Mouse (Mus musculus): ENCODE measurements at regions not wholly inside any gene's neighbourhood (a gene's known extent, or its start where the extent isn't known, plus 50 kb on each side); places are given as distances from the start of the nearest gene placed in this dataset.

DNA sequence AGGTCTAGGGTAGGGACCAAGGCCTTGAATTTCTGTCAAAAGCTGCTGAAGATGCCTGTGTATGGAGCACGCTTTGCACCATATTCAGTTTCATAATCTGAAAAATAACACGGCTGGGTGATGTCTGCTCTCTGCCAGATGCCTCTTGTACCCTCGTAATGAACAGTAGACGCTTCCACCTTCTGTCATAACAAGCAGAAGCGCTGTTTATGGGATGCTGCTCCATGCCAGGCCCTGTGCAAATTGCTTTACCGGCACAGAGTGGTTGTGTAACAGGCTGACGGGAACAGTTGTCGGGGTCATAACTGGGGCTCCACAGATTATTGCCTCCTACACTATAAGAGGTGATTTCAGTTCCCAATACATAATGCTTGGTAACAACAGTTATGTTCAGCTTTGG lies 211.5 kb upstream of the Tnp1 start:
- Histone ChIP-seq H3K27me3 (ENCODE audit: insufficient read depth, poor library complexity, severe bottlenecking) (no peaks in the 10 kb centered on the region), H3K27ac (no peak overlapping the region), H3K4me3 (no peak overlapping the region), H3K36me3 (no peaks in the 10 kb centered on the region), H3K9me3 (peaks cover 12% of the 10 kb centered on the region; the same call in 1 of the 2 replicates), H3K4me1 (replicated peaks) (no peaks in the 10 kb centered on the region)
- no peak for DNase-seq (ENCODE audit: low spot score)
- WGBS, result 95% methylated on average over 8 of the region's 8 CpGs

DNA sequence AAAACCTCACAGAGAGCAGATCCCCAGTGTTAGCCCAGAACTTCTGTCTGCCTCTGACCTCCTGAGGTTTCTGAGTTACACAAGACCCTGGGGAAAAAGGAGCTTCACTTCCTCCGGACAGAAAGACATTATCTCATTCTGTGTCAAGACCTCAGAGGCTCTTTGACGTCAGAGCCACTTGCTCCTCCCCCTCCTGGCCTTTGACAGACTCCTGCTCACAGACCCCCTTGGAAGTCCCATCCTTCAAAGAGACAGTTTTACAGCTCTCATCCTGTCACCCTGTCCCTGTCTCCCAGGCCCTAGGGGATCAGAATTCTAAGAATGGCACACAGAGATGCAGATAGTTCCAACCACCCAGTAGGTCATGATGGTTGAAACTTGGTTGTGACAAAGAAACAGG lies 206.2 kb upstream of the Tnp1 start:
- no peak overlapping the region for H3K4me3 ChIP-seq
- H3K4me1 ChIP-seq (replicated peaks), result no peaks in the 10 kb centered on the region
- no peak for DNase-seq (ENCODE audit: low spot score)
- no peaks in the 10 kb centered on the region for H3K27me3 ChIP-seq (ENCODE audit: insufficient read depth, poor library complexity, severe bottlenecking)
- no peaks in the 10 kb centered on the region for H3K36me3 ChIP-seq
- WGBS, result 29% methylated on average over 2 of the region's 2 CpGs
- no peak overlapping the region for H3K27ac ChIP-seq
- no peaks in the 10 kb centered on the region for H3K9me3 ChIP-seq

DNA sequence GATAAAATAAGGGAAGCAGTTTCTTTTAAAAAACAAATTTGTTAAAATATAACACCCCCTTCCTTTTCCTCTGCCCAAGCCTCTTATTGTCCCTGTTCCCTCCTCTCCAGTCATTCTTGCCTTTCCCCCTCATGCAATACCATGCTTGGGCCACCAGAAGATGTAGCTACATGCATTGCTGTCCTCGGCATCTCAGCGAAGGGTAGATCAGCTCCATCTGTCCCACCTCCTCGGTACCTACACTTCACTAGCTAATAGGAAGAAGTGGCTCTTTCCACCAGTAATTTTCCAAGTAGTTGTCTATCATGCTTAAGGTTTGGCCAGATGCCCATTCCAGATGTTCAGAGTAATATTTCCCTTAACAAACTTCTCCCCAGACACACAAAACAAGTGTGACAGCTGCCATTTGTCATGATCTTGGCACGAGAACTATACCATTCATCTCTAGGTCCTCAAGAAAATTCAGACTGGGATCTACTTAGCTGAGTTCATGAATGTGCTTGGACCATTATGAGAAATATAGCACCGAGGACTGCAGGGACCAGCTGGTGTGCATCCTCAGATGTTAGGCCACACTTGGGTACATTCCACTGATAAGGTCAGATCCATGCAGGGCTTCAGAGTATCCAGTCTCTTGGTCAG lies 198.7 kb upstream of the Tnp1 start:
- Histone ChIP-seq H3K27ac (no peak overlapping the region), H3K4me1 (replicated peaks) (no peaks in the 10 kb centered on the region), H3K4me3 (no peak overlapping the region), H3K27me3 (ENCODE audit: insufficient read depth, poor library complexity, severe bottlenecking) (no peaks in the 10 kb centered on the region), H3K9me3 (no peaks in the 10 kb centered on the region), H3K36me3 (no peaks in the 10 kb centered on the region)
- 93% methylated on average over 5 of the region's 5 CpGs for WGBS
- DNase-seq (ENCODE audit: low spot score), result no peak

DNA sequence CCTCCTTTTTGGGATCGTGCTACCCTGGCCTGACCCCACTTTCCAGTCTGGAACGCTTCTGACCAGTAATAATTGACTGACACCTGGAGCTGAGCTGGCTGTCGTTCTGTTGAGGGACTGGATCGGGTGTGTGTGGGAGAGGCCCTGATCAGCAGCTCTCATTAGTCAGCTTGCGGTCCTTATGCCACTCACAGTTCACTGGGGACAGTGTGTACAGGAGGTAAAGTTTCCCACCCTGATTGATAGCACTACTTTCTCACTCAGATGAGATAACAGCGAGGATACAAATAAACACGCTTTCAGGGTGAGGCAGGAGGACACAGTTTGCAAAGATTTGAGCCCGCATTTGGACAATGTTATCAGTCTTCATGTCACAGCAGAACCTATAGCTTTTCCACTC lies 191.7 kb upstream of the Tnp1 start:
- no peak overlapping the region for H3K4me3 ChIP-seq
- H3K36me3 ChIP-seq, result no peaks in the 10 kb centered on the region
- no peaks in the 10 kb centered on the region for H3K4me1 ChIP-seq (replicated peaks)
- WGBS, result 87% methylated on average over 8 of the region's 8 CpGs
- no peaks in the 10 kb centered on the region for H3K27me3 ChIP-seq (ENCODE audit: insufficient read depth, poor library complexity, severe bottlenecking)
- H3K27ac ChIP-seq, result no peak overlapping the region
- H3K9me3 ChIP-seq, result no peaks in the 10 kb centered on the region
- no peak for DNase-seq (ENCODE audit: low spot score)

DNA sequence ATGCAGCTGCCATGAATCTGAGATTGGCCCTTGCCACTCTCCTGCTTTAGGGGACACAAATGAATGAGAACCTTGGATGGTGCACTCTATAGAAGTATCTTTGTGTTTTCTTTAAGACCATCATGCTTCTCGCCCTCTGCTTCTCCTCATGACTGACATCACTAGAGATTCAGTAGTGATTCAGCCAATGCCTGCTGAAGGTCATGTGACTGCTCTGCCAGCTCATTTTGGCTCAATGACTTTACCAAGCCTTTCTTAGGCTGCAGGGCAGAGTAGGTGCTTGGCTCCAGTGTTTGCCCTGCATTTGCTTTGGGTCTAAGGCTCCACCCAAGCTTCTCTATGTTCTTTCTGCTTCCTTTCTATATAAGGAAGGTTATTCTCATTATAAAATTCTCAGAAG lies 190.1 kb upstream of the Tnp1 start:
- DNase-seq (ENCODE audit: low spot score), result no peak
- H3K4me3 ChIP-seq, result no peak overlapping the region
- H3K4me1 ChIP-seq (replicated peaks), result no peaks in the 10 kb centered on the region
- no peaks in the 10 kb centered on the region for H3K9me3 ChIP-seq
- H3K36me3 ChIP-seq, result no peaks in the 10 kb centered on the region
- H3K27me3 ChIP-seq (ENCODE audit: insufficient read depth, poor library complexity, severe bottlenecking), result no peaks in the 10 kb centered on the region
- no peak overlapping the region for H3K27ac ChIP-seq
- WGBS, result 86% methylated on average over 1 of the region's 1 CpGs

DNA sequence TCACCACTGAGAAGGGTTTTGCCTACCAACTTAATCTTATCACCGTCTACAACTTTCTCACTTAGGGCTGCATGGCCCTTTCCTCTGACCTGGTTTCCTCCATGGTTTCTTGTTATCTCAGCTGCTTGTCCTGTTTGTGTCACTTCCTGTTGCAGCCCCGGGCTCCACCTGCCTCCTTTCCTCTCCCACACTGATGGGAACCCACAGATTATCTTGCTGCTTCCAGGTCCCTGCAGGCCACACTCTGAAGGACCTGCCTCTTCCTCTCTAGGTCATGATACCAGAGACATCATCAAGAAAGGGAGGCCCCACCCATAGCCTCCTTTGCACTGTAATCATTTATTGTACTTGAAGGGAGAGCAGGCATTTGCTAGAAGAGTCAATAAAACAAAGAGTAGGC lies 184.4 kb upstream of the Tnp1 start:
- Histone ChIP-seq H3K27ac (no peak overlapping the region), H3K9me3 (no peaks in the 10 kb centered on the region), H3K4me3 (no peak overlapping the region), H3K4me1 (replicated peaks) (0 out of 2 replicates have a peak, but pooled peaks cover 4% of the 10 kb centered on the region), H3K36me3 (no peaks in the 10 kb centered on the region), H3K27me3 (ENCODE audit: insufficient read depth, poor library complexity, severe bottlenecking) (no peaks in the 10 kb centered on the region)
- 66% methylated on average over 2 of the region's 2 CpGs for WGBS
- no peak for DNase-seq (ENCODE audit: low spot score)

DNA sequence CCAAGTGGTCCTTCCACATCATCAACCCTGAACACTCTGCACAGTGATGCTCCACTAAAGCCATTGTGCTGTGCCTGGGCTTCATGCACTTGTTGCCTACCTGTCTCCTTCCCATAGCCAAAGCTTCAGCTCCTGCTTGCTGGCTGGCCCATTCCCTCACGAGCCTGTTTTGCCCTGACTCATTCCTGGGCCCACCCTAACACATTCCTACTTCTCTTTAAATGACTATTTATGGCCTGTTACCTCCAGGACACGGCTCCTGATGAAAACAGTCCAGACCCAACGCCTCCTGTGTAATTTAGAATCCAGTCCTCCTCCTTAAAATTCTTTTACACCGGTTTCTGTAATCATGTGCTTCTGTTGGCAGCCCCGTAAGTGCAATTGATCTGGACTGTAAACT lies 175.1 kb upstream of the Tnp1 start:
- no peak overlapping the region for H3K27ac ChIP-seq
- DNase-seq (ENCODE audit: low spot score), result no peak
- 86% methylated on average over 5 of the region's 5 CpGs for WGBS
- no peak overlapping the region for H3K4me3 ChIP-seq
- H3K9me3 ChIP-seq, result no peaks in the 10 kb centered on the region
- H3K27me3 ChIP-seq (ENCODE audit: insufficient read depth, poor library complexity, severe bottlenecking), result no peaks in the 10 kb centered on the region
- H3K4me1 ChIP-seq (replicated peaks), result 0 out of 2 replicates have a peak, but pooled peaks cover 5% of the 10 kb centered on the region
- no peaks in the 10 kb centered on the region for H3K36me3 ChIP-seq

DNA sequence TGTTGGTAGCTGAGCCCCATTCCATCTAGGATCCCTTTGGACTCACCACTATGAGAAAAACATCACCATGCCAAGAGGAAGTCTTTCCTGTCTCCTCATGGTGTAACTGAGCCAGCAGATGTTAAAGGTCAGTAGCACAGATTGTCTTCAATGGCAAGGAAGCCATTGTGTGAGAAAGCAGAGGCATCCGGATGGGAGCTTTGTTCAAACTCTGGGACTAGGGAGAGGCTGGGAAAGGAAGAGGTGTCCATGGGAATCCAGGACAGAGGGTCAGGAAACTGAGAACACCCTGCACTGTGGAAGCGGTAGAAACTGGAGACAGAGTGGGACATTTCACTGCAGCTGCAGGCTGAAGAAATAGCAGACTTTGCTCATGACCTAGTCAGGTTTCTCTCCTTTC lies 173.1 kb upstream of the Tnp1 start:
- Histone ChIP-seq H3K27me3 (ENCODE audit: insufficient read depth, poor library complexity, severe bottlenecking) (no peaks in the 10 kb centered on the region), H3K4me3 (no peak overlapping the region), H3K4me1 (replicated peaks) (0 out of 2 replicates have a peak, but pooled peaks cover 5% of the 10 kb centered on the region), H3K36me3 (no peaks in the 10 kb centered on the region), H3K9me3 (no peaks in the 10 kb centered on the region), H3K27ac (no peak overlapping the region)
- WGBS, result 58% methylated on average over 2 of the region's 2 CpGs
- no peak for DNase-seq (ENCODE audit: low spot score)

DNA sequence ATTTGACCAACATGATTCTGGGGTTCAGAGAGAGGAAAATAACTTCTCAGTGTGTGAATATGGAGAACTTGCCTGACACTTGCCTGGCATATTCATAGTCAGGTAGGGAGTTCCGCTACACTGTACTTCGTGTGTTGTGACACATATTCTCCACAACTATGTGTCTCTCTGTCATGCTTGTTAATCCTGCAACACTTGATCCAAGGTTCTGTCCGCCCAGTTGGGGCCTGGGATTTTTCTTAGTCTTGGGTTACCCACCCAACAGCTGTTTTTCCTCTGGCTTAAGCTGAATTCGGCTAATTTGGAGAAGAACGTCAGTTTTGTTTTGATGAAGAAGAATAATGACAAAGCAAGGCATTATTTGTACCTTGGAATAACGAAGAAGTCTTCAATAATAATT lies 168.8 kb upstream of the Tnp1 start:
- WGBS, result 89% methylated on average over 6 of the region's 6 CpGs
- Histone ChIP-seq H3K4me3 (no peak overlapping the region), H3K27ac (no peak overlapping the region)

DNA sequence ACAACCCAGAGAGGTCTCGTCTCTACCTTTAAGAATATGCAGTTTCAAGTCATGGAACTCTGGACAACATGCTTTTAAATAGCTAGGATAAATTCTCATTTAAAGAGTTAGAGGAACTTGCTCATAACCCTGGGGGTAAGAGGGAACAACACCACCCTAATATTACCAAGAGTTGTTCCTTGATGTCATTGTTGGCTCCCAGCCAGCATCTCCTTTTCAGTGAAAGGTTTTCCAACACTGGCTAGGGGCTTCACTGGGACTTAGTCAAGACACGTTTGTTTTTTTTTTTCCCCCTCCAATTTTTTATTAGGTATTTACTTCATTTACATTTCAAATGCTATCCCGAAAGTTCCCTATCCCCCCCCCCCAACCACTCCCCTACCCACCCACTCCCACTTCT lies 163.1 kb upstream of the Tnp1 start:
- Histone ChIP-seq H3K36me3 (no peaks in the 10 kb centered on the region), H3K9me3 (no peaks in the 10 kb centered on the region), H3K27me3 (ENCODE audit: insufficient read depth, poor library complexity, severe bottlenecking) (no peaks in the 10 kb centered on the region), H3K4me1 (replicated peaks) (no peaks in the 10 kb centered on the region), H3K27ac (no peak overlapping the region), H3K4me3 (no peak overlapping the region)
- 92% methylated on average over 3 of the region's 3 CpGs for whole genome bisulfite sequencing
- no peak for DNase-seq (ENCODE audit: low spot score)

More for the DNA sequence above, 168.8 kb upstream of the Tnp1 start:
- H3K27me3 ChIP-seq (ENCODE audit: insufficient read depth, poor library complexity, severe bottlenecking), result no peaks in the 10 kb centered on the region
- no peaks in the 10 kb centered on the region for H3K9me3 ChIP-seq
- H3K4me1 ChIP-seq (replicated peaks), result 0 out of 2 replicates have a peak, but pooled peaks cover 5% of the 10 kb centered on the region
- DNase-seq (ENCODE audit: low spot score), result no peak
- H3K36me3 ChIP-seq, result no peaks in the 10 kb centered on the region

DNA sequence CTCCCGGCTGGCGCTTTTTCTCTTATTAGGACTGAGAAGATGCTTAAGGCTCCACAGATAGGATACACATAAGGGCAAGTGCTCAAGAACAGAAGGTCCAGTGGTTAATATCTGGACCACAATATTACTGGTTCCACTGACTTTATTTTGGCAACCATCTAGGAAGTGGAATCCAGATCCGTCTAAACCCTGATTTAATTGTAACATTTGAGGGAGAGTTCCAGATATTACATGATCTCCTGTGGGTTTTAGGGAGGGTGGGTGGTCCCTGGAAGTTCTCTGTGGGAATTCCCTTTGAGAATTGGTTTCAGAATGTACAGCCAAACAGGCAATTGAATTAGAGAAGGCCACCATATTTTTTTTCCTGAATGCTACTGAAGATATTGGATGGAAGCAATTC lies 161.4 kb upstream of the Tnp1 start:
- no peak for DNase-seq (ENCODE audit: low spot score)
- Histone ChIP-seq H3K4me1 (replicated peaks) (no peaks in the 10 kb centered on the region), H3K4me3 (no peak overlapping the region), H3K27me3 (ENCODE audit: insufficient read depth, poor library complexity, severe bottlenecking) (no peaks in the 10 kb centered on the region), H3K36me3 (no peaks in the 10 kb centered on the region), H3K9me3 (no peaks in the 10 kb centered on the region), H3K27ac (no peak overlapping the region)
- 95% methylated on average over 3 of the region's 3 CpGs for WGBS

DNA sequence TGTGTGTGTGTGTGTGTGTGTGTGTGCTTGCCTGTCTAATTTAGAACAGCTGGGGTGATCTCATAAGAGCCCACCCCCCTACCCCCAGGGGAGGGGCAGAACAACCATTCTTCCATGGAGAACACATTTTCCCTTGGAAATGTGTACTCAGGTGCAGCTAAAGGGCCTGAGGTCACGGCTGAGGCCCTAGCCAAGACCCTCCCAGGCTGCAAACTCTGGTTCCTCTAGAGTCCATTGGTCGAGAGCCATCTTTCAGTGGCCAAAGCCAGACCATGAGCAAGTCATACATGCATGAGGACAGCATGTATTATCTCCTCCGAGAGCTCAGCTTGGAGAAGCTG lies 154.9 kb upstream of the Tnp1 start:
- Histone ChIP-seq H3K27me3 (ENCODE audit: insufficient read depth, poor library complexity, severe bottlenecking) (0 out of 2 replicates have a peak, but pooled peaks cover 4% of the 10 kb centered on the region), H3K4me3 (no peak overlapping the region), H3K9me3 (peaks cover 12% of the 10 kb centered on the region), H3K4me1 (replicated peaks) (peaks cover 27% of the 10 kb centered on the region), H3K27ac (peak overlapping the region; percentile 84), H3K36me3 (no peaks in the 10 kb centered on the region)
- peak; percentile 56 for DNase-seq (ENCODE audit: low spot score)
- 43% methylated on average over 3 of the region's 3 CpGs for WGBS

DNA sequence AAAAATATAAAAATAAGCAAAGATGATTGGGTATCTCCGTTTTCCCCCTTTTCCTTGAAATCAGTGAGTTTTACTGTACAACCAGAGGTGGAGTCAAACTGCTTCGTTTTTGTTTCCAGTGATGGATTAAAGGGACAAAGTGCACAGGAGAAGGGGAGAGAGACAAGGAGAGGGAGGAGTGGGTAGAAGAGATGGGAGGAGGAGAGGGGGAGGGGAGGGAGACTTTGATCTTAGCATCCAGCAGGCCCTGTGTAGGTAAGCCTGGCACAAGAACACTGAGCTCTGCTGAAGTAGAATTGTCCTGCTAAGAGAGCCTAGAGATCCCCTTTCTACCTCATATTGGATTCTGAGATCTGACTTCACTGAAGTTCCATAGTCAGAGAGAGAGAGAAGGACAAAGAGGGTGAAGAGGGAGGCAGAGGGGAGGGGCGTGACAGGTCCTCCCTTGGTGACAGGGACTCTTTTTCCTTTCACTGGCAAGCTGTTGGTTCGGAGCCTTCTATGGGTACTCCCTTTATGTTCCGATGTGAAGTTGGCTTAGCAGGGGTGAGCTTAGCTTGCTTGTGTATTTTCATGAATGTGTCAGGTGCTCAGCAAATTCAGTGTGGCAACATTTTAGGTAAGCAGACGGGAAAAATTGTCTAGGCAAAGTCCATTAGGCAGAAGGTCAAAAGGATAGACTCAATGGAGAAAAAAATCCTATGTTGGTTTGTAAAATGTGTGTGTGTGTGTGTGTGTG lies 154.4 kb upstream of the Tnp1 start:
- DNase-seq (ENCODE audit: low spot score), result peak; percentile 36
- H3K4me3 ChIP-seq, result no peak overlapping the region
- peaks cover 12% of the 10 kb centered on the region for H3K9me3 ChIP-seq
- 22% methylated on average over 6 of the region's 6 CpGs for WGBS
- no peaks in the 10 kb centered on the region for H3K36me3 ChIP-seq
- peak overlapping the region; percentile 84 for H3K27ac ChIP-seq
- peaks cover 27% of the 10 kb centered on the region for H3K4me1 ChIP-seq (replicated peaks)
- 0 out of 2 replicates have a peak, but pooled peaks cover 4% of the 10 kb centered on the region for H3K27me3 ChIP-seq (ENCODE audit: insufficient read depth, poor library complexity, severe bottlenecking)
